Mouse (Mus musculus): ENCODE results near the gene Phf23.
"Not testable (repeated sequence)": the region's sequence is repeated elsewhere in the genome, so short reads cannot be mapped to it uniquely, and the experiment has no call there.

The Phf23 gene

DNA sequence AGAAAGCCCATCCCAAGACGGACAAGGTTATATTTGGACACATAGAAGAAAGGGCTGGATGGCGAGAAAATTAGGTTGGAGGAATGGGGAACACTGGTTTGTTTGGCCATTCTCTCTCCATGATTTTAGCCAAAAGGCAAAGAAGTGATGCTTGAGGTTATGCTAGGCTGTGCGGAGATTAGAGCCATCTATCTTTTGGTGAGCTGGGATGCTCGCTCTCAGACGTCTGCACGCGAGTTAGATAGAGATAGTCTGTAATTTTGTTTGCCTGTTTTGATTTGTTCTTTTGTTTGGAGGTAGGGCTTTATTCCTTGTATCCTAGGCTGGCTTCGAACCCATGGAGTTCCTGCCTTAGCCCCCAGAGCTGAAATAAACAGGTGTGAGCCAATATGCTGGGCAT lies 5.6 kb downstream of the Phf23 start:
- DNase-seq = no peak

DNA sequence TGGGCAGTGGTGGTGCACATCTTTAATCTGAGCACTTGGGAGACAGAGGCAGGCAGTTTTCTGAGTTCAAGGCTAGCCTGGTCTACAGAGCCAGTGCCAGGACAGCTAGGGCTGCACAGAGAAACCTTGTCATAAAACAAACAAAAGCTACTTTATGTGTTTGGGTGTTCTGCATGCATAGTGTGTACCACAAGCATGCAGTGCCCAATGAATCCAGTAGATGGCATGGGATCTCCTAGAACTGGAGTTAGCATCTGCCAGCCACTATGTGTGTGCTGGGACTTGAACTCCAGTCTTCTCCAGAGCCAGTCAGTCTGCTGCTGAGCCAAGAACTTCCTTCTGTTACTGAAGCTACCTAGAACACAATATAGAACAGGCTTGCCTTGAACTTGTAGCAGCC lies 6.3 kb downstream of the Phf23 start:
- peak; percentile 86 for DNase-seq

DNA sequence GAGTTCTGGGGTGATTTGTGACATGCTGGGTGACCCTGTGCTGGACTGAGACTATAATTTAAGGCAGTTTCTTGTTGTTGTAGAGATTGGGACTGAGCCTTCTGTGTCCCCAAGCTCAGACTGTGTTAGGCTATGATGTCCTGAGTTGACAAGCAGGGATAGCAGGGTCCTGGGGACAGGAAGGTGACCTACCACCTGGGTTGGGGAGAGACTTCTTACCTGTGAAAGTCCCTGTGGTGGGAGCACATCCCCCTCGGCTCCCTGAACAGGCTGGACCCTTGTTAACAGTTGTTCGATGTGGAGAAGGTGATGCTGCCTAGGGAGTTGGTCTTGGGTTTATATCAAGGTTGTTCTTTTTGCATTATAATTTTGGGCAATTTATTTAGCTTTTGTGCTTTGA lies 6.9 kb downstream of the Phf23 start:
- no peak for DNase-seq

DNA sequence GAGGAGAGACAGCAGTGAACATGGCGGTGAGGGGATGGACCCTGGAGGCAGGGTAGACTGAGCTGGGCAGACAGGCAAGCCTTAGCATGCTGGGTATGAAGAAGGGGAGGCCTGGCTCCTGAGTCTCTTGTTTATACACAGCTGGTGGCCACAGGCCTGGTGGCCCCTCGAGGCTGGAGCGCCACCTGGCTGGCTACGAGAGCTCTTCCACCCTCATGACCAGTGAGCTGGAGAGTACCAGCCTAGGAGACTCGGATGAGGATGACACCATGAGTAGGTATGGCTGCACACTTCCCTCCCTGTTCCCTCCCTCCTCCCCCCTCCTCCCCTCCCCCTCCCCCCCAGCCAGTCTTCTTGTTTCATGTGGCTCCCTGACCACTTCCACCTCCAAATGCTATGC lies 9.9 kb downstream of the Phf23 start:
- DNase-seq = peak; percentile 71

DNA sequence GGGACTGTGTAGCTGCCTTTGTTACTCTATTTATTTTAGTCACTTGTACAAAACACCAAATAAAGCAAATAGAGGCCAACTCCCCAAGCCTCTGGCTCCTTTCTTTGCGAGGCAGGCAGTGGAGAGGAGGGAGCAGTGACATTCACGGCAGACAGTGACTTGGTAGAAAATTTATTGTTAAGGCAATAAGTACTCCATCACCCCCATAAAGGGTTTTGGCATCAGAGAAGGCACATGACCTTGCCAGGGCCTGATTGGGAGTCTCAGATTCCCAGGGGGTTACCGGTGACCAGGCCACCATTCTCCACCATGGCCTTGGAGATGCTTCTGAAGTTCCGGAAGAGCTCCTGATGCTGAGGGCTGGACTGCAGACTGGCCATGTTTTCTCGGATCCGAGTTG lies 14.5 kb downstream of the Phf23 start:
- no peak for DNase-seq

DNA sequence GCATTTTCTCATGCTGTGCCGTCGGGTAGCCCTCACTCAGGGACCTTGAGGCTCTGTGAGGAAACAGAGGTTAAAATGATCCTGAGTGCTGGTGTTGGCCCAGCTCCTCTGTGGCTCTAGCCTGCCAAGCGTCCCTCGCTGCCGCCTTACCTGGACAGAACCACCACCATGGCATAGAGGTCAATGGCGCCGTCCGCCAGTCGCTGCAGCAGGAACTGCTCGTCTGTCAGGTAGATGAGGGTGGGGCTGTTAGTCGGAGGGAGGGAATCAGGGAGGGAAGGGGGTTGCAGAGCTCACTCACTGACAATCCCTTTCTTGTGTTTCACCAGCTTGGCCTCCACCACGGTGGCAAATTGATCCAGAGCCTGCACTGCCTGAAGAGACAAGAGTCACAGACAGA lies 15.0 kb downstream of the Phf23 start:
- DNase-seq = no peak

DNA sequence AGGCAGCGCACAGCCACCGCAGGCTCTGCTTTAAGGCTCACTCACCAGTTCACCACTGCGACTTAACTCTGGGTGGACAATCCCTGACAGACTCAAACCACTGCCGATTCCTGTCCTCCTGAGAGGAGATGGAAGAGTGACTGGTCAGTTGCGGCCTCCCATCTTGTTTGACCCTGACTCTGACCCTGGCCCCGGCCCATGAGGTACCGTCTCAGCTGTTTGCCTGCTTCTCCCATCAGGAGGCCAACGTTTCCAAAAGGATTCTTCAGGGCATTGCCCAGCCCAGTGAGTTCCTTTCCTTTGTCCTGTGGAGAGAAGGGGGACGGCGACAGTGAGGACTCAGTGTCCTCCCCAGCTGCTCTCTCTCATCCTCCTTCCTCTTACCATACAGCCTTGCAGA lies 15.4 kb downstream of the Phf23 start:
- no peak for DNase-seq

DNA sequence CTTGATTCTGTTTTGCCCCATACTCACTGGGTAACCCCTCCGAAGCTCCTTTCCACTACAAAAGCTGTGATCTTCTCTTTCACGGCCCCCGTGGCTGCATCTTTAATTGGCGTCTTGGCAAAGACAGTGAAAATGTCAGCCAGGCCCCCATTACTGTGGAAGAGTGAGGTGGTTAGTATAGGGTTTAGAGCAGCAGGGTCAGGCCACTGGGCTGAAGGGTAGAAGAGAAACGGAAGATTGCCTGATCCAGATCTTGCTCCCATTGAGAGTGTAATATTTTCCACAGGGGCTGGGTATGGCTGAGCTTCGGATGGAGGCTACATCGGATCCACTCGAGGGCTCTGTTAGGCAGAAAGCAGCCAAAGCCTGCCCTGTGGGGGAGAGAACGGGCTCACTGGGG lies 17.4 kb downstream of the Phf23 start:
- DNase-seq = no peak

DNA sequence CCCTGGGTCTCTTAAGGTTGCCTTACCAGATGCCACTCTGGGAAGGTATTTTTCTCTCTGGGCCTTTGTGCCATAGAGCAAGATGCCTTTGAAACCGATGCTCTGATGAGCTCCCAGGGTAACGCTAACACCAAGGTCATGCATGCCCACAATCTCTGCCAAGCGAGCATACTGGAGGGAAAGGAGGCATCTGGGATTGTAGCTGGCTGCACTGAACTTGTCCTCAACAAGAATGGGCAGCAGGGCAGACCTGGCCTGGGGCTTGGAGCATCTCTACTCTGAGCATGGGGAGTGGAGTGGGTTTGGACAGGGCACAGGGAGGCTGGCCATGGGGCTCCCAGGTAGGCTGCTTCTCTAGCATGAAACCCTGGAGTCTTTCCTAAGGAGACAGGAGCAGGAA lies 17.8 kb downstream of the Phf23 start:
- DNase-seq = no peak

DNA sequence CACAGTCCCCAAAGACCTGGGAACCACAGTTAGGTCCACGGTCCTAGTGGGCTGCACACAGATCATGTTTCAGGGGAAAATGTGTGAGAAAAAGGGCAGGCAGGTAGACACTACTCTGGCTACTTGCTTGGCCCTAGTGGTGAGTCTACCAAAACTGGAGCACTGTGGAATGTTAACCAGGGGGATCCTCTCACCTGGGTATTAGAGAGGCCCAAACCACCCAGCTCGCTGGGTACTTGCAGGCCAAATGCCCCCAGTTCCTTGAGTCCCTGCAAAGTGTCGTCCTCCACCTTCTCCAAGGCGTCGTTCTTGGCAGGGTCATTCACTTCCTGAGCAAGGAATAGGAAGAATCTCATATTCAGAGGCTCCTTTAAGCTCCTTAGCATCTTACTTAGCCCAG lies 18.5 kb downstream of the Phf23 start:
- no peak for DNase-seq

DNA sequence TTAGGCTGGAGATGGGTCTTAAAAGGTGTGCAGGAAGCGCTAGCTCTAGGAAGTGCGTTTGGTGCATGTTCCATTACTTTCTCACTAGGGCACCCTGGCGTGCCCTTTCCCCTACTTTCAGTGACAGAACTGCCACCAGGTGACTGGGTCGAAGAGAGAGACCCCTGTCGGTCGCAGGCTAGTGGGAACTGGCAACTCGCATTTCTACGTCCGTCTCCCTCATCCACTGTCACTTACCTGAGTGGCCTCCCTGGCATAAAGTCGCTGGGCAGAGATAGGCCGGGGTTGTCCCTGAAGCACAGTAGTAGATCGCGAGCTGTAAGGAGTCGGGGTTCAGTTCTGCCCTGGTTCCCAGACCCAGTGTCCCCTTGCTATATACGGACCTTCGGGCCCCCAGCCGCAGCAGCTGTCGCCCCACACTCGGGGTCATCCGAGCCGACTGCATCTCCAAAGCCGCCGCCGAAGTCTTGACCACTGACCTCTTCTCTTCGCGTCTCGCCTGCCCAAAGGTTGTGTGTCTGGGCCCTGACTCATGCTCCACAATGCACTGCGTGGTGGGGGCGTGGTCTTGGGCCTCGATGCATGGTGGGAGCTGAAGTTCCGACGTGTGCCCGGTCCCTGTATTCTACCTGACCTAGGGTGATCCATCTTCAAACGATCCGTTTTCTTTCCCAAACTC lies 19.4 kb downstream of the Phf23 start, which contains the start of gene Acadvl:
TSS of gene Acadvl (minus strand) at position 532 of the 679 bp plus-strand sequence.
- DNase-seq = peak; percentile 92

DNA sequence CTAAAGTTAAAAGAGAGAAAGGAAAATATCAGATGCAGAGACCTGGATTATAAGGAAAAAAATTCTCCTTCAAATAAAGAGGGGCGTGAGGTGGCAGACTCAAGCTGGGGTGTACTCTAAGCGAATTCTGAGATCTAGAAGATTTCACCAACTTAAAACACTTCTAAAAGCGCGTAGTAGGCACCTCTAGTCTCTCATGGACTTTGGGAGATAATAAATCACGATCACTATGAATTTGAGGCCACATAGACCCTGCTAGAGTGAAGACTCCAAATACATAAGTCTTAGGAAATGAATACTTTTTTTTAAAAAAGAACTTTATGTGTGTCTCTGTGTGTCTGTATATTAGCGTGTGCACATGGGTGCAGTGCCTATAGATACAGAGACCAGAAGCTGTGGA lies 20.1 kb downstream of the Phf23 start:
- no peak for DNase-seq

DNA sequence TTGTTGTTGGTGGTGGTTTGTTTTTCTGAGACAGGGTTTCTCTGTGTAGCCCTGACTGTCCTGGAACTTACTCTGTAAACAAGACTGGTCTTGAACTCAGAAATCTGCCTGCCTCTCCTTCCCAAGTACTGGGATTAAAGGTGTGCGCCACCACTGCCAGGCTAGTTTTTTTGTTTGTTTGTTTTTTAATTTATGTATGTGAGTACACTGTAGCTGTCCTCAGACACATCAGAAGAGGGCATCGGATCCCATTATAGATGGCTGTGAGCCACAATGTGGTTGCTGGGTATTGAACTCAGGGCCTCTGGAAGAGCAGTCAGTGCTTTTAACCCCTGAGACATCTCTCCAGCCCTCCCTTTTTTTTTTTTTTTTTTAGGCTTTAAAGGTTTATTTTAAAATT lies 20.6 kb downstream of the Phf23 start:
- DNase-seq = not testable (repeated sequence)

DNA sequence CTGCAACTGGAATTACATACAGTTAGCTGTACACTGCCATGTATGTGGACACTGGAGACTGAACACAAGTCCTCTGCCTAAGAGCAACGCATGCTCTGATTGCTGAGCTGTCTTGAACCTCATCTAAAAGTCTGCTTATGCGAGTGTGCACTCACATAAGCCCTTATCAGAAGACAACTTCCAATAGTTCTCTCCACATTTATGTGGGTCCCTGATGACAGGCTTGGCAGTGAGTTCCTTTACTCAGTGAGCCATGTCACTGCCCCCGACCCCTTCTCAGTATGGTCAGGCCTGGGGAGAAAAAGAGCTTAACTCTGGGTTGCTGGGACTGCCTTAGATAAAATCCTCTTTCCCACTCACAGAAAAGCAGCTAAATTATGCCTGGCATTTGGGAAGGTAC lies 21.1 kb downstream of the Phf23 start, which contains the start of gene Dlg4:
TSS of gene Dlg4 (plus strand) at position 274 of the 400 bp plus-strand sequence.
- DNase-seq = no peak

DNA sequence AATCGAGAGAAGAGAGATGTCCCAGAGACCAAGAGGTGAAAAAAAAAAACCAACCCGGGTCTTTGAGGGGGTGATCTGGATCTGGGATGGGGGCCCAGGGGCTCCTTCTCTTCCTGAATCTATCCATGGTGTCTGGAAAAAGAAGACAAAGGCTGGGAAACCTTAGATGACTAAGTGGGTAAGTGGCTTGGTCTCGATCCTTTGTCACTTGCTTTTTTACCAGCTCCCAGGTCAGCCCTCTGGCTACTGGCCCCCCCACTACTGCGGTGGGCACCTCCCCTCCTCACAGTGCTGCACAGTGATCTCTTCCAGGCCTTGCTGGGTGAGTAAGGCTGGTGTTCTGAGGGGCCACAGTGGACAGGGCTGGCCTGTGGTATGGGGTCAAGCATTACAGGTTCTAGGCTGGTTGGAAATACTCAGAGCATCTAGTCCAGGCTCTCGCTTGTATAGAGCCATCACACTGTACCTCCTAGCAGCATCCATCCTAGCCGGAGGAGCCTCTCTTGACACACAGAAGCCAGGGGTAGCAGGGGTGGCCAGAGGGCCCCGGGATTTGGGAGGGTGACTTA lies 21.7 kb downstream of the Phf23 start:
- DNase-seq = no peak

DNA sequence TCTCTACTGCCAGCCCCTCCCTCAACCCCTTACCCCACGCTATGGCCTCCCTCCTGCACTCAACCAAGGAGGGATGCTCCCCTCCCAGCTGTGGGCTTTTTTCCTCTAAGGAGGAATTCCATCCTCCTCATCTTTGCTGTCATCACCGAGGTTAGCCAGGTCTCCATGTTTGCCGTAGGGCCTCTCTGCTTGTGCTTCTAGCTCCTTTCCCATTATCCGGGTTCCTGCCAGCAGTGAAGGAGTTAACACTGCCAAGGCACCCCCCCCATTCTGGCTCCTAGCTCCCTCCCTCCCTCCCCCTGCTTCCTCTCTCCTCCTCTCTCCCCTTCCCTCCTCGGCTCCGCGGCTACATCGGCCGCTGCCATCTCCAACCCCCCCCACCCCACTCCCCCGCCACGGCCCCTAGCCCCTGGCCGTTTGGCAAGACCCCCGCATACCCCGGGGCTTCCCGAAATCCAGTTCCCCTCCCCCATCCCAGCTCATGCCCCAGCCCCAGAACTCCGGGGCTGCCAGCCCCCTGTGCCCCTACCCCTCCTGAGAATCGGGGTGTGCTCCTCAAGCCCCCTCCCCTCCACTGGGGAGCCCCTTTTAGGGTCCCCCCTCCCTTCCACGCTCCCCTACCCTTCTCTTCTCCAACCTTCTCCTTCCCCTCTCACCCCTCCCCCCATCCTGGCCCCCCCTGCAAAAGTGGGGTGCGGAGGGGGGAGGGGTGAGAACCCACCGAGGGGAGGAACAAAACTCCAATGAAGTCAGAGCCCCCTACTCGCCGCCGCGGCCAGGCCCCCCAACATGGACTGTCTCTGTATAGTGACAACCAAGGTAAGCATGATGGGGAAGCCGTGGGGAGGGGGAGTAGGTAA lies 22.8 kb downstream of the Phf23 start:
- peak; percentile 72 for DNase-seq

DNA sequence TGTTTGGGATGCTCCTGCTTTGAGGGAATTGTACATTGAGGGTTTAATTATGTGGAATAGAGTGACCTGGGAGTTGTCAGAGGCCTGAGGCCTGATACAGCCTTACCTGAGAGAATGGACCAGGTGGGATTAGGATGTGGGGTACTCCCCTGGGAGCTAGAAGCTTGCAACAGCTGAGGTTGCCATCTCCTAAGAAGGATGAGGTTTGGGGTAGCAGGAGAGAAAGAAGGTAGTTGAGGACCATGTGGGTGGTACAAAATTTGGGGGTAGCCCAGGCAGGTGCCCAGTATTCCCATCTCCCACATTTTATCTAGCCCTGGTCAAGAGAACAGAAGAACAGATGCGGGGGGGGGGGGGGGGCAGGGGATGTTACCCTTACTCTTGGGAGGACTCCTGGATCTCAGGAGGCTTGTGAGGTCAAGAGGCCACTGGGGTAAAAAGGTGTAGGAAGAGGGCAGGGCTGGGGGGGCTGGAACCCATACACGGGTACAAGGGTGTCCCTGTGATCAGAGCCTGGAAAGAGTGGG lies 24.0 kb downstream of the Phf23 start:
- DNase-seq = no peak

DNA sequence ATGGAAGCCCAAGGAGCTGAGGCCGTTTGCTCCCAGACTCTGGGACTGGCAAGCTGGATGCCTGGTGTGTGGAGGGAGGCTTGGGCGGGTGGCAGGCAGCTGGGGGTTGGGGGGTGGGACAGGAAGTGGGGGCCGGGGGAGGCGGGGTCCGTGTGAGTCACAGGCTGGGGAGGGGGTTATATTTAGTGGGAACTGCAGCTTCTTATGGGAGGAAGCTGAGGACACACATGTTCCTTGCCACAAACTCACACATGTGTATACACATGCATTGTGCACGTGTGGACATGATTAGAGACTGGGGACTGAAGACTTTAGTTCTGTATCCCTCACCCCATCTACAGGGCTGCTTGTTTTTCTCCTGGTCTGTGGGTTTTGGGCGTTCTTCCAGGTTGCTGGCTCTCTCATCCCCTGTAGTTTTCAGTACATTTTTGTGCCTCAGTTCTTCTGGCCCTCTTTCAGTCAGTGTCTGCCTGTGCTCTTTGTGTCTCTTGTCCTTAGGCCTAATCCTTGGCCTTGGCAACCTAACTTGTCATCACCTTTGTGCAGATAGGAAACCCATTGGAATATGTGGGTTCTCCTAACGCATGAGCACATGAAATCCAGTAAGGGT lies 24.6 kb downstream of the Phf23 start:
- DNase-seq = peak; percentile 81

DNA sequence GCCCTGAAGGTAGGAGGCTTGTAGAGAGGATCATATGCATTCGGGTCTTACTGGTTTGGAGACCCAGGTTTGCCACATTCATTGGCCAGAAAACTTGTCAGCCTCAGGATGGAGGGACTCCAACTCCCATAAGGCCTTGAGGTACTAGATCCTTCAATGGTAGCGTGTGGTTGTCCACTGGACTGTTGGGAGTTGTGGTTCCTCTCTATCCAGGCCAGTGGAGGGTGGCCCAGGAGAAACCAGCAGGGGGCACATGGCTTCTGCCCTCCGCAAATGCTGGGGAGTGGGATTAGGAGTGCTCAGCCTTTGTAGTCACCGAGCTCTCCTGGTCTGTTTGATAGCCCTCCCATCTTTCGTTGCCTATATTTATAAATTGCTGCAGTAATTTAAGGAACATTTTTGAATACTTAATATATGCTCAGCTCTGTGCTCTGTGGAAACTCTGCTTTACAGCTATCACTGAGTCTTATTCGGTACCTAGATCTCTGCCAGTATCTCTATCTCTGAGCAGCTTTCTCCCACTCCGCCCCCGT lies 25.2 kb downstream of the Phf23 start:
- DNase-seq = peak; percentile 82

DNA sequence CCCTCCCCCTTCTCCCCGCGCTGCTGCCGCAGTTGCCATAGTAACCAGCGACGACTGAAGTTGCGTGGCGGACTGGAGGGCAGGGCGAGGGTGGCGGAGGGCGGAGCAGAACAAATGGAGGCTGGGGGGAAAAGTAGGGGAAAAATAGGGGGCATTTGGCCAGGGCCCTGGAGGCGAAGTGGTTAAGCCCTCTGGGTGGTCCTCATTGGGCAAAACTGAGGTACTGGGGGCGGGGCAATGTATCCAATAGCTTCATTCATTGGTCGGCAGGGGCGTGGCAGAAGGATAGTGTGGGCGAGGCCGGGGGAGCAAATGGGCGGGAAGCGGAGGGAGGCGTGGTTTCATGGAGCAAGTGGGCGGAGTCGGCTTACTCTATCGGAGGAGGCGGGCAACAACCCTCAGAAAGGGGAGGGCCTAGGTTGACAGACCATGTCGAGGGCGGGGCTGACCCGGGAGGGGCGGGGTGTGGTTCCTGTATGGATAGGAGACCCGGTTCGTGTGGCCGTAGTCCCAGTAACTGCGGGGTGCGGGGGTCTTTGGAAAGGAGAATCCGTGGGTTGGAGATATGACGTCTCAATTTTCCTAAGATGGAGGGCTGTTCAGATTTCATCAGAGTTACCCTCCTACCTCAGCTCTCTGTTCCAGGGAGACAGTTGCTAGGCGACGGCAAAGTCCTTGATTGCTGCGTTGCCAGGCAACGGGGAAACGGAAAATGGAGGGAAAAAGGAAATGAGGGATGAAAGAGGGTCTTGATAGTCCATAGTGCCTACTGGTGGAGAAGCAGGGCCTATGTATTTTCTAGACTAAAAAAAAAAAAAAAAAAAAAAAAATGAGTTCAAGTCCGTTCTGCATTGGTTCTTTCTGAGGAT lies 25.9 kb downstream of the Phf23 start:
- DNase-seq = peak; percentile 98

DNA sequence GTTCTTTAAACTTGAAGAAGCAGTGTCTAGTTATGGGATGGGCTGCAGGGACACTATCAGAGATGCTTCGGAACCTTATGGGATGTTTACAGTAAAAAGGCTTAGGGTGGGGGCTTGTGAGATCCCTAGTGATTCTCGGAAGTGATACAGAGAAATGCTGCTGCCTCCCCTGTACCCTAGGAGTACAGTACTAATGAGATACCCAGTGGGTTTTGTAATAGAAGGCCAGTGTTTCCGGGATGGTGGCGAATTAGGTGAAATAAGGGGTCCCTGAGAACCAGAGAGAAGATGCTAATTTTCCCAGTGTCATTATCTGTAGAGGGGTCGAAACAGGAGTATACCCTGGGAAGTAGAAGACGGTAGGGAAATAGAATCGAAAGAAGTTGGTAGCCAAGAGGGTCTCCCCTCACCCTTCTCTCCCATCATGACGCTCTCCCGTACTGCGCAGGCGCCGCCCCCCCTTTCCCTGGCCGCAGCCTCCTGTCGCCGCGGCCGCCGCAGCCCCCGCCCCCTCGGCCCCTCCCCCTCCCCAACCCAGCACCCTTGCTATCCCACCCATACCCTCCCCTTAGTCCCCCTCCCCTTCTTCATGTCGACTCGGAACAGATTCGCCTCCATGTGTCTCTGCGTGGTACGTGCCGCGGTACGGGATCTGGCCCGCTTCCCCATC lies 28.0 kb downstream of the Phf23 start:
- DNase-seq = peak; percentile 73
